12 mouse cellular contexts compared by ENCODE assay signal in genomic region chr1:120272605-120273004, GRCm38 (mm10). TPM values are rescaled to one million over a fixed set of nuclear protein-coding genes. Genes with fewer than 3 reads are reported as not detected.
DNase-seq lines count a peak whose midpoint lies in the region; ATAC-seq lines count a peak whose summit lies in the region.
"Had no signal": no experiment of that assay in that cellular context is flagged by ENCODE, and none has a peak within 500 bp of the region (broad histone marks: within the 10 kb centered on the region; RNA-seq: fewer than 3 reads in every experiment).

TSS of gene Steap3 (minus strand) at chr1:120272705.

- H3K4me3 ChIP-seq in embryonic facial prominence, embryonic 14.5 days (ENCODE audit: low read depth, low read length), result no peak within 1 kb of the TSS
- no peak within 1 kb of the TSS for H3K4me3 ChIP-seq in embryonic facial prominence, embryonic 10.5 days
- H3K4me3 ChIP-seq in liver, embryonic 13.5 days (replicated peaks), result 0 out of 2 replicates have a peak within 1 kb of the TSS, but pooled peaks have one; percentile 71
- no peak within 1 kb of the TSS for H3K4me3 ChIP-seq in midbrain, embryonic 10.5 days
- no peak within 1 kb of the TSS for H3K4me3 ChIP-seq in forebrain, embryonic 16.5 days (replicated peaks; ENCODE audit: low read length)
- H3K4me3 ChIP-seq: forebrain, embryonic 12.5 days; neural tube, embryonic 13.5 days had no signal

- no peaks in the 10 kb centered on the region for H3K36me3 ChIP-seq in embryonic facial prominence, embryonic 14.5 days (ENCODE audit: control insufficient read depth, insufficient read depth, low read length)
- no peaks in the 10 kb centered on the region for H3K36me3 ChIP-seq in embryonic facial prominence, embryonic 10.5 days (replicated peaks)
- no peaks in the 10 kb centered on the region for H3K36me3 ChIP-seq in liver, embryonic 13.5 days
- H3K36me3 ChIP-seq in midbrain, embryonic 10.5 days, result no peaks in the 10 kb centered on the region
- no peaks in the 10 kb centered on the region for H3K36me3 ChIP-seq in forebrain, embryonic 16.5 days (ENCODE audit: control insufficient read depth, insufficient read depth)
- H3K36me3 ChIP-seq: forebrain, embryonic 12.5 days; neural tube, embryonic 13.5 days had no signal

- ATAC-seq in embryonic facial prominence, embryonic 14.5 days (ENCODE audit: low read depth), result no peak
- no peak for ATAC-seq in liver, embryonic 13.5 days (ENCODE audit: low read depth)
- no peak for ATAC-seq in forebrain, embryonic 16.5 days

- H3K27ac ChIP-seq in embryonic facial prominence, embryonic 14.5 days (replicated peaks; ENCODE audit: low read depth, low read length), result no peak within 1 kb of the TSS
- H3K27ac ChIP-seq in embryonic facial prominence, embryonic 10.5 days (replicated peaks), result no peak within 1 kb of the TSS
- H3K27ac ChIP-seq in liver, embryonic 13.5 days, result peak within 1 kb of the TSS; percentile 97
- no peak within 1 kb of the TSS for H3K27ac ChIP-seq in midbrain, embryonic 10.5 days (replicated peaks)
- no peak within 1 kb of the TSS for H3K27ac ChIP-seq in forebrain, embryonic 16.5 days (ENCODE audit: low read length)
- H3K27ac ChIP-seq: forebrain, embryonic 12.5 days; neural tube, embryonic 13.5 days had no signal

- H3K9me3 ChIP-seq in embryonic facial prominence, embryonic 14.5 days (ENCODE audit: control insufficient read depth, low read length), result no peaks in the 10 kb centered on the region
- H3K9me3 ChIP-seq in embryonic facial prominence, embryonic 10.5 days, result no peaks in the 10 kb centered on the region
- no peaks in the 10 kb centered on the region; the same call in 1 of the 2 replicates for H3K9me3 ChIP-seq in liver, embryonic 13.5 days (replicated peaks)
- no peaks in the 10 kb centered on the region for H3K9me3 ChIP-seq in midbrain, embryonic 10.5 days (replicated peaks)
- H3K9me3 ChIP-seq in forebrain, embryonic 16.5 days (ENCODE audit: control insufficient read depth, low read length), result no peaks in the 10 kb centered on the region
- H3K9me3 ChIP-seq: forebrain, embryonic 12.5 days; neural tube, embryonic 13.5 days had no signal

- no peak within 1 kb of the TSS for H3K9ac ChIP-seq in embryonic facial prominence, embryonic 14.5 days (ENCODE audit: low read depth, low read length)
- H3K9ac ChIP-seq in liver, embryonic 13.5 days, result peak within 1 kb of the TSS; percentile 91; the same call in 1 of the 2 replicates
- H3K9ac ChIP-seq in forebrain, embryonic 16.5 days (replicated peaks; ENCODE audit: low read depth, low read length), result no peak within 1 kb of the TSS
- H3K9ac ChIP-seq: forebrain, embryonic 12.5 days; neural tube, embryonic 13.5 days had no signal

- 88% methylated on average over 5 of the region's 5 CpGs for WGBS in embryonic facial prominence, embryonic 14.5 days
- WGBS in embryonic facial prominence, embryonic 10.5 days, result 90% methylated on average over 5 of the region's 5 CpGs
- WGBS in liver, embryonic 13.5 days (ENCODE audit: insufficient replicate concordance), result 86% methylated on average over 5 of the region's 5 CpGs
- WGBS in midbrain, embryonic 10.5 days, result 92% methylated on average over 5 of the region's 5 CpGs
- 88% methylated on average over 5 of the region's 5 CpGs for WGBS in forebrain, embryonic 16.5 days

- H3K4me2 ChIP-seq in embryonic facial prominence, embryonic 14.5 days (ENCODE audit: low read depth, low read length), result no peak within 1 kb of the TSS
- peak within 1 kb of the TSS; percentile 93 for H3K4me2 ChIP-seq in liver, embryonic 13.5 days
- H3K4me2 ChIP-seq in forebrain, embryonic 16.5 days (ENCODE audit: low read length), result no peak within 1 kb of the TSS
- H3K4me2 ChIP-seq: forebrain, embryonic 12.5 days; neural tube, embryonic 13.5 days had no signal

- H3K27me3 ChIP-seq in embryonic facial prominence, embryonic 14.5 days (replicated peaks; ENCODE audit: control insufficient read depth, insufficient read depth, low read length), result no peaks in the 10 kb centered on the region
- H3K27me3 ChIP-seq in embryonic facial prominence, embryonic 10.5 days (replicated peaks; ENCODE audit: low read depth, poor library complexity, severe bottlenecking), result no peaks in the 10 kb centered on the region
- no peaks in the 10 kb centered on the region for H3K27me3 ChIP-seq in liver, embryonic 13.5 days
- H3K27me3 ChIP-seq in midbrain, embryonic 10.5 days (ENCODE audit: low read depth, poor library complexity, severe bottlenecking), result no peaks in the 10 kb centered on the region
- no peaks in the 10 kb centered on the region for H3K27me3 ChIP-seq in forebrain, embryonic 16.5 days (replicated peaks; ENCODE audit: control insufficient read depth, insufficient read depth, low read length)
- H3K27me3 ChIP-seq: neural tube, embryonic 13.5 days had no signal

- no peak for DNase-seq in embryonic facial prominence, embryonic 14.5 days (ENCODE audit: low spot score)
- DNase-seq in embryonic facial prominence, embryonic 10.5 days (ENCODE audit: low spot score), result no peak
- no peak for DNase-seq in adrenal gland, postnatal 25 days
- DNase-seq in gonadal fat pad, adult 2 months (ENCODE audit: low read depth), result no peak
- no peak for DNase-seq in liver, embryonic 13.5 days
- DNase-seq in midbrain, embryonic 10.5 days (ENCODE audit: low spot score), result no peak
- DNase-seq in lung, postnatal 36 days, result no peak
- DNase-seq: cerebellum, adult 8-10 months; kidney, adult 8-10 months had no signal

- H3K4me1 ChIP-seq in embryonic facial prominence, embryonic 14.5 days (ENCODE audit: control insufficient read depth, insufficient read depth, low read length), result no peaks in the 10 kb centered on the region
- peaks cover 9% of the 10 kb centered on the region; the same call in 1 of the 2 replicates for H3K4me1 ChIP-seq in embryonic facial prominence, embryonic 10.5 days
- H3K4me1 ChIP-seq in liver, embryonic 13.5 days (replicated peaks), result peaks cover 78% of the 10 kb centered on the region
- 0 out of 2 replicates have a peak, but pooled peaks cover 3% of the 10 kb centered on the region for H3K4me1 ChIP-seq in midbrain, embryonic 10.5 days
- no peaks in the 10 kb centered on the region for H3K4me1 ChIP-seq in forebrain, embryonic 16.5 days (replicated peaks; ENCODE audit: control insufficient read depth, insufficient read depth, low read length)

RNA-seq across cellular contexts. Expression of gene Steap3, which starts in this region (rescaled TPM):
- 12.9 and 13.2 TPM in 2 replicates for polyA plus RNA-seq in embryonic facial prominence, embryonic 14.5 days (2014; fragmentation: Nextera tagmentation; extraction: Ambion mirVana)
- 2.6 and 3.6 TPM in 2 replicates for polyA plus RNA-seq in embryonic facial prominence, embryonic 10.5 days (2016; fragmentation: Nextera tagmentation; extraction: Ambion mirVana)
- 28.9 and 48.9 TPM in 2 replicates for total RNA-seq in adrenal gland, postnatal 25 days (2021)
- 41.1 and 82.3 TPM in 2 replicates for polyA plus RNA-seq in gonadal fat pad, adult 2 months (2012; rRNA removed)
- polyA plus RNA-seq in liver, embryonic 13.5 days (2015; fragmentation: Nextera tagmentation; extraction: Ambion mirVana), result 46.7 and 49.5 TPM in 2 replicates
- 3.4 and 3.5 TPM in 2 replicates for polyA plus RNA-seq in midbrain, embryonic 10.5 days (2016; fragmentation: Nextera tagmentation; extraction: Ambion mirVana)
- 2.8 and 3.4 TPM in 2 replicates for polyA plus RNA-seq in forebrain, embryonic 16.5 days (2015; fragmentation: Nextera tagmentation; extraction: Ambion mirVana)
